8 mouse cellular contexts compared by ENCODE assay signal in the genomic region with DNA sequence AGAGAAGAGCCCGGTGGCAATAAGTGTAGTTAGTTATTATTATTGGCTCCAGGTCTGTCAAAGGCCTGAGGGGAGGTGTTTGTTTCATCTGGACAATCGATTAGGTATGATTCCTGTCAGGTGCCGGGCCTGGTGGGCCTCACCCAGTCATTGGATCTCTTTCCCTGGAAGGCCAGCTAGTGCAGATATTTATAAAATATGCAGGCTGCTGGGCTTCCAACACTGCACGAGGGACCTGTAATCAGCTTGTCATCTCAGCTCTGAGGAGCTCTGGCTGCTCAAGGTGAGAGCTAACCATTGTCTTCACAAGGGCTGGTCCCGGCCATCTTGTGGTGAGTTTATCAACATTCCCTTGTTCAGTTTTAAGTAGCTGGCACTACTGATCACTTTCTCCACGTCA. TPM values are rescaled to one million over a fixed set of nuclear protein-coding genes. Genes with fewer than 3 reads are reported as not detected.
A peak's percentile ranks its signal among the peaks of the same experiment; 100 is the strongest.
DNase-seq lines count a peak whose midpoint lies in the region; ATAC-seq and TF ChIP-seq lines count a peak whose summit lies in the region.

No protein-coding gene starts in this region.

- H3K27ac ChIP-seq in lung, embryonic 14.5 days (ENCODE audit: low read depth) = peak overlapping the region; percentile 95
- peak overlapping the region; percentile 99 for H3K27ac ChIP-seq in embryonic facial prominence, embryonic 12.5 days
- H3K27ac ChIP-seq in limb, embryonic 11.5 days (replicated peaks; ENCODE audit: low read depth, low read length) = peak overlapping the region; percentile 99; the same call in 1 of the 2 replicates
- H3K27ac ChIP-seq in small intestine, adult 2 months (ENCODE audit: insufficient read depth, low read depth, low read length) = peak overlapping the region; percentile 87

- ATAC-seq in lung, embryonic 14.5 days (ENCODE audit: insufficient read depth) = no peak
- no peak for ATAC-seq in embryonic facial prominence, embryonic 12.5 days (ENCODE audit: insufficient number of reproducible peaks, insufficient read depth, low FRiP score, low TSS enrichment)
- no peak for ATAC-seq in limb, embryonic 11.5 days (ENCODE audit: insufficient number of reproducible peaks, low FRiP score, low TSS enrichment, low read depth)

- peak overlapping the region; percentile 95 for H3K9ac ChIP-seq in lung, embryonic 14.5 days
- H3K9ac ChIP-seq in embryonic facial prominence, embryonic 12.5 days = peak overlapping the region; percentile 81
- peak overlapping the region; percentile 81; the same call in 1 of the 2 replicates for H3K9ac ChIP-seq in limb, embryonic 11.5 days (ENCODE audit: low read length)

- H3K4me2 ChIP-seq in lung, embryonic 14.5 days = peak overlapping the region; percentile 95
- H3K4me2 ChIP-seq in embryonic facial prominence, embryonic 12.5 days (replicated peaks) = peak overlapping the region; percentile 86
- H3K4me2 ChIP-seq in limb, embryonic 11.5 days (ENCODE audit: low read depth, severe bottlenecking) = peak overlapping the region; percentile 94

- H3K4me1 ChIP-seq in lung, embryonic 14.5 days (ENCODE audit: insufficient read depth) = peaks cover 9% of the 10 kb centered on the region; the same call in 1 of the 2 replicates
- H3K4me1 ChIP-seq in embryonic facial prominence, embryonic 12.5 days = peaks cover 6% of the 10 kb centered on the region; the same call in 1 of the 2 replicates
- H3K4me1 ChIP-seq in limb, embryonic 11.5 days (ENCODE audit: control insufficient read depth, insufficient read depth, low read length) = peaks cover 3% of the 10 kb centered on the region; the same call in 1 of the 2 replicates
- peaks cover 4% of the 10 kb centered on the region; the same call in 1 of the 2 replicates for H3K4me1 ChIP-seq in small intestine, adult 2 months (ENCODE audit: control insufficient read depth, insufficient read depth, insufficient read length, low read length)

- no peaks in the 10 kb centered on the region for H3K9me3 ChIP-seq in lung, embryonic 14.5 days (ENCODE audit: low read depth, low read length)
- H3K9me3 ChIP-seq in embryonic facial prominence, embryonic 12.5 days = no peaks in the 10 kb centered on the region
- H3K9me3 ChIP-seq in limb, embryonic 11.5 days (ENCODE audit: control insufficient read depth, low read length) = no peaks in the 10 kb centered on the region

- DNase-seq in lung, embryonic 14.5 days = no peak
- DNase-seq in lung, postnatal 10 days = no peak
- peak; percentile 57 for DNase-seq in limb, embryonic 11.5 days (ENCODE audit: low spot score)
- DNase-seq in right cerebral cortex, adult 2 months (ENCODE audit: low spot score in 2 of 2) = no peak
- DNase-seq in layer of hippocampus, postnatal 36 days = no peak
- no peak for DNase-seq in layer of hippocampus, postnatal 25 days (ENCODE audit: extremely low spot score in 1 of 2, low spot score in 1 of 2)

- H3K27me3 ChIP-seq in lung, embryonic 14.5 days (ENCODE audit: insufficient read depth, low read length) = no peaks in the 10 kb centered on the region
- no peaks in the 10 kb centered on the region for H3K27me3 ChIP-seq in embryonic facial prominence, embryonic 12.5 days
- no peaks in the 10 kb centered on the region for H3K27me3 ChIP-seq in limb, embryonic 11.5 days (ENCODE audit: control insufficient read depth, insufficient read depth, low read length)
- H3K27me3 ChIP-seq in small intestine, adult 2 months (ENCODE audit: control insufficient read depth, insufficient read depth, low read length) = no peaks in the 10 kb centered on the region

- H3K4me3 ChIP-seq in lung, embryonic 14.5 days (ENCODE audit: low read depth, low read length) = peak overlapping the region; percentile 80
- H3K4me3 ChIP-seq in embryonic facial prominence, embryonic 12.5 days = peak overlapping the region; percentile 83
- peak overlapping the region; percentile 61 for H3K4me3 ChIP-seq in limb, embryonic 11.5 days (ENCODE audit: low read depth, low read length)
- peak overlapping the region; percentile 9; the same call in 1 of the 2 replicates for H3K4me3 ChIP-seq in small intestine, adult 2 months (ENCODE audit: low read depth, low read length)

- no peak for TF ChIP-seq CTCF in lung, embryonic 14.5 days (IDR thresholded peaks at IDR 0.05; ENCODE audit: low read depth)
- no peak; the same call in 1 of the 2 replicates for TF ChIP-seq CTCF in small intestine, adult 2 months (IDR thresholded peaks at IDR 0.05; ENCODE audit: extremely low read depth, insufficient read length, insufficient replicate concordance, low read depth, low read length)

- WGBS in lung, embryonic 14.5 days = 18% methylated on average over 6 of the region's 6 CpGs
- WGBS in embryonic facial prominence, embryonic 12.5 days = 17% methylated on average over 6 of the region's 6 CpGs
- 17% methylated on average over 6 of the region's 6 CpGs for WGBS in limb, embryonic 11.5 days
- 13% methylated on average over 6 of the region's 6 CpGs for WGBS in small intestine, adult 2 months

- no peaks in the 10 kb centered on the region for H3K36me3 ChIP-seq in lung, embryonic 14.5 days (ENCODE audit: insufficient read depth)
- no peaks in the 10 kb centered on the region for H3K36me3 ChIP-seq in embryonic facial prominence, embryonic 12.5 days
- no peaks in the 10 kb centered on the region for H3K36me3 ChIP-seq in limb, embryonic 11.5 days (ENCODE audit: control insufficient read depth, insufficient read depth, low read length)
- no peaks in the 10 kb centered on the region for H3K36me3 ChIP-seq in small intestine, adult 2 months (ENCODE audit: control insufficient read depth, insufficient read depth, low read length)

- TF ChIP-seq POLR2A in small intestine, adult 2 months (IDR thresholded peaks at IDR 0.05; ENCODE audit: low read depth, low read length) = no peak

RNA-seq across cellular contexts. Expression of a gene that starts 0.7 kb away (rescaled TPM):
- polyA plus RNA-seq in lung, embryonic 14.5 days (2014; fragmentation: Nextera tagmentation; extraction: Ambion mirVana) = 60.3 and 63.1 TPM in 2 replicates
- polyA plus RNA-seq in embryonic facial prominence, embryonic 12.5 days (2016; fragmentation: Nextera tagmentation; extraction: Ambion mirVana) = 113 and 126 TPM in 2 replicates
- 102 and 106 TPM in 2 replicates for polyA plus RNA-seq in limb, embryonic 11.5 days (2014; fragmentation: Nextera tagmentation; extraction: Ambion mirVana)
- polyA plus RNA-seq in small intestine, adult 2 months (2012; rRNA removed) = 10.9 and 26.4 TPM in 2 replicates
- 1 to 10 TPM; 1.9 to 2.0 TPM for total RNA-seq in layer of hippocampus, postnatal 36 days (2021)
- total RNA-seq in layer of hippocampus, postnatal 25 days (2021) = 1 to 10 TPM; 1.9 to 2.3 TPM

Comparison
In these comparisons a context has a peak if more than half of its experiments do, and no peak if none do; other contexts are left out.
1. H3K4me3 ChIP-seq: peak in every context shown above with its lines; median percentile 83 in embryonic facial prominence, embryonic 12.5 days; 80 in lung, embryonic 14.5 days; 61 in limb, embryonic 11.5 days; 9 in small intestine, adult 2 months.